Comparison of ENCODE assay signal across 9 mouse cellular contexts in the genomic region with DNA sequence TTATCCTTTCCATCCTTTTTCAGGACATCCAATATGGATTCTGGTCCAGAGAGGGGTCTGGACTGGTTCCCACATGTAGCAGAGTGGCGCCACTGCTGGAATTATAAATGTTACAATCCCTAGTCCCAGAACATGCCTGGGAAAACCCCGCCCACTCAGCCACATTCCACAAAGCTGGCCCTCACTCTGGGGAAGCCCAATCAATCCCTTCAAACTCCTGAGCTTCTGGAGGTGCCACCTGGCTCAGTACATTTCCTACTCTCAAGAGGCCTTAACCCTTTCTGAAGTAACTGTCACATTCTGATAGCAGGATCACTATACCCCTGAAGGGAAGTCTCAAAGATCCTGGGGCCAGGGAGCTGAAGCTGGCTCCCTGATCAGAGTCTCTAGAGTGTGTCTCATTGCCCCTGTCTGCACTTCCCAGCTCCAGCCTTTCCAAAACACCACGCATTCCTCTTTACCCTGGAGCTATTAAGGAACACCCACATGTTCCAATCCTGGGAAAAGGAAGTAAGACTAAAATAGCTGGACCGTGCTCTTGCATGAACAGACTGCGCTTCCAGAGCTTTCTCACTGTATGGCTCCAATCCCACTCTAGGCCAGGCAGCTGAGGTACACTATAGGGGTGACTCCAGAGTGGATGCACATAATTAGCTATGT. TPM values are rescaled to one million over a fixed set of nuclear protein-coding genes. Genes with fewer than 3 reads are reported as not detected.
DNase-seq lines count a peak whose midpoint lies in the region; ATAC-seq and TF ChIP-seq lines count a peak whose summit lies in the region.
"Had no signal": no experiment of that assay in that cellular context is flagged by ENCODE, and none has a peak within 500 bp of the region (broad histone marks: within the 10 kb centered on the region; RNA-seq: fewer than 3 reads in every experiment).

No protein-coding gene starts in this region.

- H3K9ac ChIP-seq in hindbrain, embryonic 15.5 days: no peak overlapping the region
- no peak overlapping the region for H3K9ac ChIP-seq in hindbrain, embryonic 12.5 days

- intact Hi-C loops in gastrocnemius, postnatal 14 days (cut with DNase I; ENCODE audit: low total_unique reads): loop anchor here (5.0 to 10.0 kb wide), 2 partner anchors 63 to 130 kb away; no protein-coding TSS in a partner anchor

- no peaks in the 10 kb centered on the region for H3K9me3 ChIP-seq in hindbrain, embryonic 15.5 days
- no peaks in the 10 kb centered on the region for H3K9me3 ChIP-seq in hindbrain, embryonic 12.5 days (replicated peaks)

- no peaks in the 10 kb centered on the region for H3K27me3 ChIP-seq in hindbrain, embryonic 15.5 days
- no peaks in the 10 kb centered on the region for H3K27me3 ChIP-seq in hindbrain, embryonic 12.5 days
- H3K27me3 ChIP-seq in kidney, adult 2 months (replicated peaks; ENCODE audit: control insufficient read depth, insufficient read depth, low read length): no peaks in the 10 kb centered on the region

- 0 out of 2 replicates have a peak overlapping the region, but pooled peaks have one; percentile 17 for H3K27ac ChIP-seq in hindbrain, embryonic 15.5 days (replicated peaks)
- H3K27ac ChIP-seq in hindbrain, embryonic 12.5 days: no peak overlapping the region
- peak overlapping the region; percentile 56 for H3K27ac ChIP-seq in kidney, adult 2 months (ENCODE audit: insufficient read depth, low read depth, low read length)

- peak; percentile 62 for DNase-seq in gastrocnemius, postnatal 14 days
- peak; percentile 57 for DNase-seq in kidney, adult 2 months
- DNase-seq in lung, postnatal 36 days: peak; percentile 75
- DNase-seq in cerebellum, adult 9-10 months: no peak
- no peak for DNase-seq in cerebellum, postnatal 36 days

- no peaks in the 10 kb centered on the region for H3K4me1 ChIP-seq in hindbrain, embryonic 15.5 days (replicated peaks)
- peaks cover 6% of the 10 kb centered on the region for H3K4me1 ChIP-seq in hindbrain, embryonic 12.5 days
- H3K4me1 ChIP-seq in kidney, adult 2 months (ENCODE audit: control insufficient read depth, insufficient read depth, low read length): peaks cover 3% of the 10 kb centered on the region; the same call in 1 of the 2 replicates

- H3K36me3 ChIP-seq in hindbrain, embryonic 15.5 days: peaks cover 65% of the 10 kb centered on the region
- H3K36me3 ChIP-seq in hindbrain, embryonic 12.5 days: peaks cover 88% of the 10 kb centered on the region
- peaks cover 13% of the 10 kb centered on the region for H3K36me3 ChIP-seq in kidney, adult 2 months (ENCODE audit: control insufficient read depth, insufficient read depth, low read length)

- WGBS in hindbrain, embryonic 15.5 days: 74% methylated on average over 5 of the region's 5 CpGs
- 77% methylated on average over 5 of the region's 5 CpGs for WGBS in hindbrain, embryonic 12.5 days
- WGBS in kidney, adult 2 months: 34% methylated on average over 5 of the region's 5 CpGs

- no peak for ATAC-seq in hindbrain, embryonic 15.5 days (ENCODE audit: low FRiP score, low read depth)
- ATAC-seq in hindbrain, embryonic 12.5 days (ENCODE audit: low FRiP score): no peak
- no peak for ATAC-seq in granulocyte monocyte progenitor cell, adult 5-6 weeks (replicated peaks; ENCODE audit: poor library complexity, severe bottlenecking)

- TF ChIP-seq CTCF in kidney, adult 2 months (conservative IDR thresholded peaks at IDR 0.05; ENCODE audit: insufficient read depth, insufficient read length, low read depth, low read length): no peak

- no peak overlapping the region for H3K4me2 ChIP-seq in hindbrain, embryonic 15.5 days
- H3K4me2 ChIP-seq in hindbrain, embryonic 12.5 days (replicated peaks): no peak overlapping the region

- H3K4me3 ChIP-seq in hindbrain, embryonic 15.5 days: no peak overlapping the region
- no peak overlapping the region for H3K4me3 ChIP-seq in hindbrain, embryonic 12.5 days
- H3K4me3 ChIP-seq in kidney, adult 2 months (ENCODE audit: insufficient read depth, low read depth, low read length): no peak overlapping the region

- TF ChIP-seq POLR2A in kidney, adult 2 months (IDR thresholded peaks at IDR 0.05; ENCODE audit: low read depth, low read length): no peak

RNA-seq across cellular contexts. Expression of a gene that starts 18.4 kb away (rescaled TPM):
- polyA plus RNA-seq in hindbrain, embryonic 15.5 days (2015; fragmentation: Nextera tagmentation; extraction: Ambion mirVana): 0.19 and 0.39 TPM in 2 replicates
- 0.08 TPM in 1 of 2 replicates, not detected in the other for polyA plus RNA-seq in hindbrain, embryonic 12.5 days (2016; fragmentation: Nextera tagmentation; extraction: Ambion mirVana)
- under 1 TPM in 1 of 2 experiments, not detected in 1; 0.18 TPM for total RNA-seq in gastrocnemius, postnatal 14 days (2021)
- polyA plus RNA-seq in kidney, adult 2 months (2012; rRNA removed): 1.3 TPM in 2 replicates
- total RNA-seq in granulocyte monocyte progenitor cell, adult 5-6 weeks (2014; fragmentation: Nextera tagmentation): not detected in 2 replicates
- total RNA-seq in granulocyte monocyte progenitor cell, adult 5-6 weeks (2017): not detected in 2 replicates
- polyA plus RNA-seq: limb, embryonic 11.5 days had no signal

RNA-seq across cellular contexts. Expression of a gene that starts 41.1 kb away (rescaled TPM):
- polyA plus RNA-seq in hindbrain, embryonic 15.5 days (2015; fragmentation: Nextera tagmentation; extraction: Ambion mirVana): 8.2 and 10.5 TPM in 2 replicates
- 23.6 TPM in 2 replicates for polyA plus RNA-seq in hindbrain, embryonic 12.5 days (2016; fragmentation: Nextera tagmentation; extraction: Ambion mirVana)
- total RNA-seq in gastrocnemius, postnatal 14 days (2021): 10 to 100 TPM; 28.5 to 34.6 TPM
- polyA plus RNA-seq in kidney, adult 2 months (2012; rRNA removed): 12.0 and 16.9 TPM in 2 replicates
- not detected in 2 replicates for total RNA-seq in granulocyte monocyte progenitor cell, adult 5-6 weeks (2014; fragmentation: Nextera tagmentation)
- total RNA-seq in granulocyte monocyte progenitor cell, adult 5-6 weeks (2017): not detected in 2 replicates

Comparison
In these comparisons a context has a peak if more than half of its experiments do, and no peak if none do; other contexts are left out.
1. DNase-seq: peak in gastrocnemius, postnatal 14 days (single experiment), kidney, adult 2 months (single experiment) and lung, postnatal 36 days (single experiment); none in cerebellum, adult 9-10 months (single experiment) and cerebellum, postnatal 36 days (0 of 2).